In genomic region chr13:96895144-96895543, GRCm38 (mm10) we compare ENCODE assay signal across 28 mouse cellular contexts. TPM values are rescaled to one million over a fixed set of nuclear protein-coding genes. Genes with fewer than 3 reads are reported as not detected.
"Had no signal": no experiment of that assay in that cellular context is flagged by ENCODE, and none has a peak within 500 bp of the region (broad histone marks: within the 10 kb centered on the region; RNA-seq: fewer than 3 reads in every experiment).

No protein-coding gene starts in this region.

- ATAC-seq: forebrain, embryonic 13.5 days; forebrain, embryonic 14.5 days; forebrain, embryonic 15.5 days; forebrain, embryonic 16.5 days; forebrain, postnatal 0 days had no signal

- H3K4me2 ChIP-seq: embryonic facial prominence, embryonic 12.5 days; embryonic facial prominence, embryonic 13.5 days; embryonic facial prominence, embryonic 15.5 days; forebrain, embryonic 12.5 days; forebrain, embryonic 13.5 days; forebrain, embryonic 15.5 days had no signal

- H3K4me1 ChIP-seq: embryonic facial prominence, embryonic 10.5 days; embryonic facial prominence, embryonic 12.5 days; embryonic facial prominence, embryonic 13.5 days; embryonic facial prominence, embryonic 15.5 days; forebrain, embryonic 10.5 days; forebrain, embryonic 12.5 days; forebrain, embryonic 13.5 days; forebrain, embryonic 15.5 days; heart, embryonic 10.5 days had no signal

- H3K9me3 ChIP-seq: embryonic facial prominence, embryonic 10.5 days; embryonic facial prominence, embryonic 12.5 days; embryonic facial prominence, embryonic 13.5 days; embryonic facial prominence, embryonic 15.5 days; forebrain, embryonic 10.5 days; forebrain, embryonic 12.5 days; forebrain, embryonic 13.5 days; forebrain, embryonic 15.5 days; heart, embryonic 10.5 days had no signal

- DNase-seq: cerebellum, adult 9-10 months; cerebellum, adult 9-11 months; cerebellum, postnatal 10 days; cerebellum, postnatal 14 days; cerebellum, postnatal 25 days; cerebellum, postnatal 36 days; embryo, embryonic 11 days; forebrain, postnatal 0 days; gastrocnemius, adult 2 months; gastrocnemius, postnatal 10 days; gastrocnemius, postnatal 14 days; gastrocnemius, postnatal 25 days; gastrocnemius, postnatal 36 days; heart, adult 11 months; heart, adult 18-20 months; heart, adult 2 months had no signal

- H3K27me3 ChIP-seq: embryonic facial prominence, embryonic 12.5 days; embryonic facial prominence, embryonic 13.5 days; embryonic facial prominence, embryonic 15.5 days; forebrain, embryonic 12.5 days; forebrain, embryonic 13.5 days; forebrain, embryonic 15.5 days had no signal

- H3K36me3 ChIP-seq: embryonic facial prominence, embryonic 10.5 days; embryonic facial prominence, embryonic 12.5 days; embryonic facial prominence, embryonic 13.5 days; embryonic facial prominence, embryonic 15.5 days; forebrain, embryonic 10.5 days; forebrain, embryonic 12.5 days; forebrain, embryonic 15.5 days; heart, embryonic 10.5 days had no signal

- H3K27ac ChIP-seq: embryonic facial prominence, embryonic 10.5 days; embryonic facial prominence, embryonic 12.5 days; embryonic facial prominence, embryonic 13.5 days; embryonic facial prominence, embryonic 15.5 days; forebrain, embryonic 10.5 days; forebrain, embryonic 12.5 days; forebrain, embryonic 13.5 days; forebrain, embryonic 15.5 days; gastrocnemius, adult 2 months; heart, adult 2 months; heart, embryonic 10.5 days had no signal

- H3K9ac ChIP-seq: embryonic facial prominence, embryonic 12.5 days; embryonic facial prominence, embryonic 13.5 days; embryonic facial prominence, embryonic 15.5 days; forebrain, embryonic 12.5 days; forebrain, embryonic 13.5 days; forebrain, embryonic 15.5 days; forebrain, postnatal 0 days had no signal

- H3K4me3 ChIP-seq: embryonic facial prominence, embryonic 10.5 days; embryonic facial prominence, embryonic 12.5 days; embryonic facial prominence, embryonic 13.5 days; embryonic facial prominence, embryonic 15.5 days; erythroblast, embryonic 14.5 days; forebrain, embryonic 10.5 days; forebrain, embryonic 12.5 days; forebrain, embryonic 13.5 days; forebrain, embryonic 15.5 days; gastrocnemius, adult 2 months; heart, adult 2 months; heart, embryonic 10.5 days had no signal

RNA-seq across cellular contexts. Expression of gene Gcnt4, which starts 29.3 kb away (rescaled TPM):
- polyA plus RNA-seq: erythroblast, embryonic 14.5 days had no signal
